Mouse (Mus musculus) MEL (cell line): ENCODE results near the gene P2rx6. TPM values are rescaled to one million over a fixed set of nuclear protein-coding genes. Genes with fewer than 3 reads are reported as not detected.

Experiments used
- DNase-seq: peaks from one replicate; pipeline ENCODE4 v3.0.0; 2011; ENCODE audit warnings: low read depth, low spot score
- H3K27ac ChIP-seq: 2 replicates; pipeline ENCODE4 v1.5.1; 2012; ENCODE audit warnings: low read depth, mild to moderate bottlenecking, control low read depth, low read length, moderate library complexity; ENCODE audit not compliant: control insufficient read depth
- H3K27me3 ChIP-seq, 2 experiments: fragments of 150-350 bp in 1 of 2; sonication (generic) in 1 of 2; 2 replicates each; pipeline ENCODE4 v1.6.1; 2012; ENCODE audit warnings: low read length in 2 of 2, mild to moderate bottlenecking in 2 of 2, improper control_type of control experiment in 1 of 2, moderate library complexity in 1 of 2; ENCODE audit not compliant: insufficient read depth in 2 of 2, control insufficient read depth in 1 of 2
- H3K36me3 ChIP-seq, 2 experiments: 2 replicates each; pipeline ENCODE4 v1.6.1; 2012 to 2014; ENCODE audit warnings: low read length in 2 of 2, improper control_type of control experiment in 1 of 2, inconsistent platforms in 1 of 2, mild to moderate bottlenecking in 1 of 2; ENCODE audit not compliant: insufficient read depth in 2 of 2, control insufficient read depth in 1 of 2
- H3K4me1 ChIP-seq, 2 experiments: fragments of 150-350 bp in 1 of 2; sonication (generic) in 1 of 2; 2 replicates each; pipeline ENCODE4 v1.6.1; 2012; ENCODE audit warnings: low read length in 2 of 2, improper control_type of control experiment in 1 of 2, mild to moderate bottlenecking in 1 of 2; ENCODE audit not compliant: insufficient read depth in 2 of 2, control insufficient read depth in 1 of 2
- H3K4me3 ChIP-seq, 2 experiments: fragments of 150-350 bp in 1 of 2; sonication (generic) in 1 of 2; 2 replicates each; pipeline ENCODE4 v1.5.1; 2012; ENCODE audit warnings: low read depth in 2 of 2, low read length in 2 of 2, mild to moderate bottlenecking in 2 of 2, moderate library complexity in 2 of 2, control low read depth in 1 of 2, improper control_type of control experiment in 1 of 2; ENCODE audit not compliant: control insufficient read depth in 1 of 2, insufficient read depth in 1 of 2
- H3K79me2 ChIP-seq: 2 replicates; pipeline ENCODE4 v1.6.1; 2012; ENCODE audit warnings: mild to moderate bottlenecking, low read length, moderate library complexity; ENCODE audit not compliant: control insufficient read depth, poor library complexity, insufficient read depth
- H3K9ac ChIP-seq: 2 replicates; pipeline ENCODE4 v1.6.1; 2012; ENCODE audit warnings: low read depth, mild to moderate bottlenecking, control low read depth, low read length, moderate library complexity; ENCODE audit not compliant: control insufficient read depth, poor library complexity, severe bottlenecking
- H3K9me3 ChIP-seq: fragments of 150-350 bp; sonication (generic); replicated peaks from 2 replicates; pipeline ENCODE4 v1.6.1; 2012; ENCODE audit warnings: mild to moderate bottlenecking, low read length, improper control_type of control experiment, moderate library complexity; ENCODE audit not compliant: insufficient read depth
- CHD1 ChIP-seq: IDR thresholded peaks from 2 replicates; pipeline ENCODE4 v1.6.1; 2012; ENCODE audit warnings: low read depth, mild to moderate bottlenecking, inconsistent platforms, low read length, improper control_type of control experiment
- CHD2 ChIP-seq: IDR thresholded peaks from 2 replicates; pipeline ENCODE4 v1.6.1; 2011; ENCODE audit warnings: low read length, improper control_type of control experiment
- CTCF ChIP-seq, 3 experiments: IDR thresholded peaks in 2 of 3; conservative IDR thresholded peaks in 1 of 3; 2 replicates each; pipeline ENCODE4 v1.5.1; 2011 to 2012; ENCODE audit warnings: low read length in 3 of 3, low read depth in 2 of 3, mild to moderate bottlenecking in 2 of 3, improper control_type of control experiment in 1 of 3, inconsistent platforms in 1 of 3, mixed read lengths in 1 of 3, moderate library complexity in 1 of 3; ENCODE audit not compliant: control insufficient read depth in 1 of 3, insufficient read depth in 1 of 3, poor library complexity in 1 of 3, severe bottlenecking in 1 of 3
- ELF1 ChIP-seq: IDR thresholded peaks from 2 replicates; pipeline ENCODE4 v1.6.1; 2014; ENCODE audit warnings: low read depth, mild to moderate bottlenecking, inconsistent platforms, low read length, improper control_type of control experiment, moderate library complexity
- GABPA ChIP-seq: IDR thresholded peaks from 2 replicates; pipeline ENCODE4 v1.6.1; 2012; ENCODE audit warnings: low read depth, mild to moderate bottlenecking, inconsistent platforms, low read length, improper control_type of control experiment, moderate library complexity
- GATA1 ChIP-seq: IDR thresholded peaks from 2 replicates; pipeline ENCODE4 v1.6.1; 2011; ENCODE audit warnings: low read depth, low read length, improper control_type of control experiment
- HCFC1 ChIP-seq: IDR thresholded peaks from 2 replicates; pipeline ENCODE4 v1.6.1; 2012; ENCODE audit warnings: low read depth, mild to moderate bottlenecking, inconsistent platforms, low read length, improper control_type of control experiment, moderate library complexity
- MAFK ChIP-seq: IDR thresholded peaks from 2 replicates; pipeline ENCODE4 v1.6.1; 2011; ENCODE audit warnings: low read depth, mild to moderate bottlenecking, low read length, improper control_type of control experiment, borderline replicate concordance
- MEF2A ChIP-seq: IDR thresholded peaks from 2 replicates; pipeline ENCODE4 v1.6.1; 2014; ENCODE audit warnings: low read depth, mild to moderate bottlenecking, inconsistent platforms, low read length, improper control_type of control experiment; ENCODE audit not compliant: poor library complexity, insufficient replicate concordance, severe bottlenecking; ENCODE audit errors: extremely low read depth
- MYB ChIP-seq: IDR thresholded peaks from 2 replicates; pipeline ENCODE4 v1.6.1; 2011; ENCODE audit warnings: mild to moderate bottlenecking, low read depth, low read length, improper control_type of control experiment
- MYC ChIP-seq: IDR thresholded peaks from 2 replicates; pipeline ENCODE4 v1.6.1; 2011; ENCODE audit warnings: low read depth, mild to moderate bottlenecking, low read length, improper control_type of control experiment, moderate library complexity
- NELFE ChIP-seq: IDR thresholded peaks from 2 replicates; pipeline ENCODE4 v1.6.1; 2011; ENCODE audit warnings: low read depth, low read length, improper control_type of control experiment
- NRF1 ChIP-seq: IDR thresholded peaks from 2 replicates; pipeline ENCODE4 v1.6.1; 2014; ENCODE audit warnings: low read depth, mild to moderate bottlenecking, inconsistent platforms, low read length, improper control_type of control experiment, moderate library complexity; ENCODE audit not compliant: poor library complexity, insufficient read depth, severe bottlenecking
- RAD21 ChIP-seq: IDR thresholded peaks from 2 replicates; pipeline ENCODE4 v1.6.1; 2011; ENCODE audit warnings: mild to moderate bottlenecking, low read depth, low read length, improper control_type of control experiment
- RCOR1 ChIP-seq: IDR thresholded peaks from 2 replicates; pipeline ENCODE4 v1.6.1; 2012; ENCODE audit warnings: low read depth, mild to moderate bottlenecking, inconsistent platforms, low read length, improper control_type of control experiment
- SIN3A ChIP-seq: IDR thresholded peaks from 2 replicates; pipeline ENCODE4 v1.6.1; 2012; ENCODE audit warnings: low read length, improper control_type of control experiment, inconsistent platforms
- SMC3 ChIP-seq: IDR thresholded peaks from 2 replicates; pipeline ENCODE4 v1.6.1; 2011; ENCODE audit warnings: low read depth, low read length, improper control_type of control experiment
- TAL1 ChIP-seq: IDR thresholded peaks from 2 replicates; pipeline ENCODE4 v1.6.1; 2012; ENCODE audit warnings: mild to moderate bottlenecking, inconsistent platforms, low read length, moderate library complexity, mixed read lengths
- TBP ChIP-seq: IDR thresholded peaks from 2 replicates; pipeline ENCODE4 v1.8.0; 2011; ENCODE audit warnings: low read depth, low read length, improper control_type of control experiment
- TCF12 ChIP-seq: IDR thresholded peaks from 2 replicates; pipeline ENCODE4 v1.6.1; 2014; ENCODE audit warnings: low read depth, mild to moderate bottlenecking, inconsistent platforms, low read length, improper control_type of control experiment, moderate library complexity
- UBTF ChIP-seq: IDR thresholded peaks from 2 replicates; pipeline ENCODE4 v1.6.1; 2012; ENCODE audit warnings: low read depth, mild to moderate bottlenecking, inconsistent platforms, low read length, improper control_type of control experiment, moderate library complexity, borderline replicate concordance; ENCODE audit not compliant: insufficient read depth
- ZC3H11A ChIP-seq: IDR thresholded peaks from 2 replicates; pipeline ENCODE4 v1.6.1; 2012; ENCODE audit warnings: low read depth, mild to moderate bottlenecking, inconsistent platforms, low read length, improper control_type of control experiment
- polyA plus RNA-seq, 2 experiments: library from polyadenylated mRNA; stranded (reverse) in 1 of 2; unstranded in 1 of 2; fragments of >175 nt in 1 of 2; fragments of >200 nt in 1 of 2; gene quantifications; 2 replicates each; pipeline versions ENCODE4 v1.2.1 to v1.2.4; 2012; ENCODE audit warnings: low replicate concordance in 2 of 2, low read depth in 1 of 2; ENCODE audit not compliant: insufficient read length in 2 of 2, insufficient read depth in 1 of 2, missing spikeins in 1 of 2
- total RNA-seq: library from RNA; depleted of rRNA; stranded (reverse); fragments of 300-350 nt; gene quantifications from 2 replicates; pipeline ENCODE4 v1.2.3, GENCODE M21; 2012

P2rx6 gene
- total and polyA plus RNA-seq, 3 experiments: 0.04 to 0.38 TPM; not detected in 1

GRCm38 (mm10) chr16:17600944-17601562 lies 39.4 kb downstream of the P2rx6 start:
- H3K27me3 ChIP-seq: peaks cover 3% of the 10 kb centered on the region in 2 experiments
- H3K27ac ChIP-seq: no peak overlapping the region
- no peak overlapping the region; the same call in 1 of the 2 replicates for H3K9ac ChIP-seq
- H3K4me3 ChIP-seq: no peak overlapping the region
- no peaks in the 10 kb centered on the region for H3K9me3 ChIP-seq
- no peak for TF ChIP-seq TAL1
- no peak for TF ChIP-seq UBTF
- TF ChIP-seq GABPA: no peak
- peak; percentile 87 for TF ChIP-seq MYC
- no peak for TF ChIP-seq CHD1
- peak; percentile 48 for TF ChIP-seq RAD21
- peak; percentile 28; the same call in 1 of the 2 replicates for TF ChIP-seq ZC3H11A
- TF ChIP-seq TBP: no peak
- TF ChIP-seq CTCF (IDR thresholded peaks at IDR 0.05 in 2 of 3, conservative IDR thresholded peaks at IDR 0.05 in 1 of 3; ENCODE audit: control insufficient read depth in 1 of 3, insufficient read depth in 1 of 3, low read depth in 2 of 3, low read length in 3 of 3, poor library complexity in 1 of 3, severe bottlenecking in 1 of 3): peak; percentile 38 to 82 (median 51)
- TF ChIP-seq SMC3: peak; percentile 68
- peak; percentile 66 for TF ChIP-seq GATA1
- TF ChIP-seq RCOR1: no peak
- TF ChIP-seq, all 39 proteins: peak for 6
- Histone ChIP-seq H3K79me2 (no peaks in the 10 kb centered on the region), H3K36me3 (peaks cover 0 to 6% of the 10 kb centered on the region in 2 experiments; a peak in 2 of 4 replicates), H3K4me1 (peaks cover 2 to 10% of the 10 kb centered on the region in 2 experiments; a peak in 2 of 4 replicates)
- peak; percentile 79 for DNase-seq

GRCm38 (mm10) chr16:17604941-17605340 lies 43.3 kb downstream of the P2rx6 start:
- no peak overlapping the region for H3K4me3 ChIP-seq
- no peaks in the 10 kb centered on the region for H3K9me3 ChIP-seq
- H3K9ac ChIP-seq: no peak overlapping the region
- no peak overlapping the region for H3K27ac ChIP-seq
- H3K27me3 ChIP-seq: peaks cover 0 to 3% of the 10 kb centered on the region in 2 experiments; a peak in 2 of 4 replicates
- H3K79me2 ChIP-seq: no peaks in the 10 kb centered on the region
- peaks cover 0 to 6% of the 10 kb centered on the region in 2 experiments; a peak in 2 of 4 replicates for H3K36me3 ChIP-seq
- H3K4me1 ChIP-seq: peaks cover 2 to 10% of the 10 kb centered on the region in 2 experiments; a peak in 2 of 4 replicates
- DNase-seq: no peak
- TF ChIP-seq NRF1: no peak

- TF ChIP-seq SIN3A (no peak), CHD2 (no peak), CTCF (IDR thresholded peaks at IDR 0.05 in 2 of 3, conservative IDR thresholded peaks at IDR 0.05 in 1 of 3; ENCODE audit: control insufficient read depth in 1 of 3, insufficient read depth in 1 of 3, low read depth in 2 of 3, low read length in 3 of 3, poor library complexity in 1 of 3, severe bottlenecking in 1 of 3) (no peak), NELFE (no peak), TCF12 (no peak), UBTF (no peak), GATA1 (no peak), RCOR1 (no peak), MAFK (no peak), SMC3 (no peak), CHD1 (no peak), MEF2A (no peak), MYB (no peak), ELF1 (no peak), HCFC1 (no peak)
- TF ChIP-seq, all 39 proteins: peak for 0
- H3K79me2 ChIP-seq: no peaks in the 10 kb centered on the region
- H3K9me3 ChIP-seq: no peaks in the 10 kb centered on the region
- H3K4me3 ChIP-seq: no peak overlapping the region
- no peak for DNase-seq
- peaks cover 0 to 3% of the 10 kb centered on the region in 2 experiments; a peak in 2 of 4 replicates for H3K27me3 ChIP-seq
- no peak overlapping the region for H3K9ac ChIP-seq
- peaks cover 0 to 6% of the 10 kb centered on the region in 2 experiments; a peak in 2 of 4 replicates for H3K36me3 ChIP-seq
- peaks cover 2 to 10% of the 10 kb centered on the region in 2 experiments; a peak in 2 of 4 replicates for H3K4me1 ChIP-seq
- H3K27ac ChIP-seq: no peak overlapping the region
Observed at GRCm38 (mm10) chr16:17605684-17606083, 44.0 kb downstream of the P2rx6 start.
